Mouse (Mus musculus): ENCODE measurements around the gene Sall4. TPM values are rescaled to one million over a fixed set of nuclear protein-coding genes. Genes with fewer than 3 reads are reported as not detected.

Gene Sall4
- polyA plus RNA-seq (2014; fragmentation: Nextera tagmentation; extraction: Ambion mirVana) = 7.7 and 8.1 TPM in 2 replicates

- peaks cover 23% of the 10 kb centered on the region for H3K4me1 ChIP-seq (ENCODE audit: control insufficient read depth, insufficient read depth, low read length)
- DNase-seq (ENCODE audit: low spot score) = no peak
- peak within 1 kb of the TSS; percentile 97 for H3K4me2 ChIP-seq (ENCODE audit: low read depth)
- 15% methylated on average over 10 of the region's 10 CpGs for WGBS
- no peaks in the 10 kb centered on the region for H3K36me3 ChIP-seq (ENCODE audit: control insufficient read depth, insufficient read depth, low read length)
- no peaks in the 10 kb centered on the region for H3K9me3 ChIP-seq (ENCODE audit: control insufficient read depth, low read length)
- 0 out of 2 replicates have a peak, but pooled peaks cover 7% of the 10 kb centered on the region for H3K27me3 ChIP-seq (ENCODE audit: control insufficient read depth, insufficient read depth, low read length)
- peak within 1 kb of the TSS; percentile 81 for H3K9ac ChIP-seq (ENCODE audit: low read length)
- H3K27ac ChIP-seq (ENCODE audit: low read depth, low read length) = peak within 1 kb of the TSS; percentile 70
- no peak for ATAC-seq (ENCODE audit: insufficient read depth, low FRiP score, low TSS enrichment)
- H3K4me3 ChIP-seq (ENCODE audit: low read depth, low read length) = peak within 1 kb of the TSS; percentile 65
Observed at GRCm38 (mm10) chr2:168767582-168767981, at the start of gene Sall4. Gene Sall4, minus strand, starts transcription at chr2:168767943.

- DNase-seq (ENCODE audit: low spot score) (no peak), ATAC-seq (ENCODE audit: insufficient read depth, low FRiP score, low TSS enrichment) (no peak)
- Histone ChIP-seq H3K9ac (ENCODE audit: low read length) (no peak overlapping the region), H3K4me1 (ENCODE audit: control insufficient read depth, insufficient read depth, low read length) (no peaks in the 10 kb centered on the region; the same call in 1 of the 2 replicates), H3K27ac (ENCODE audit: low read depth, low read length) (no peak overlapping the region), H3K27me3 (ENCODE audit: control insufficient read depth, insufficient read depth, low read length) (peaks cover 2% of the 10 kb centered on the region; the same call in 1 of the 2 replicates), H3K4me3 (ENCODE audit: low read depth, low read length) (no peak overlapping the region), H3K4me2 (ENCODE audit: low read depth) (no peak overlapping the region), H3K9me3 (ENCODE audit: control insufficient read depth, low read length) (no peaks in the 10 kb centered on the region), H3K36me3 (ENCODE audit: control insufficient read depth, insufficient read depth, low read length) (no peaks in the 10 kb centered on the region)
- WGBS = 42% methylated on average over 6 of the region's 6 CpGs
Observed at GRCm38 (mm10) chr2:168813243-168813642, 45.5 kb upstream of the Sall4 start.

- H3K4me3 ChIP-seq (ENCODE audit: low read depth, low read length) = no peak overlapping the region
- no peaks in the 10 kb centered on the region for H3K9me3 ChIP-seq (ENCODE audit: control insufficient read depth, low read length)
- H3K4me2 ChIP-seq (ENCODE audit: low read depth) = peak overlapping the region; percentile 25; the same call in 1 of the 2 replicates
- peak; percentile 38 for DNase-seq (ENCODE audit: low spot score)
- peaks cover 2% of the 10 kb centered on the region; the same call in 1 of the 2 replicates for H3K27me3 ChIP-seq (ENCODE audit: control insufficient read depth, insufficient read depth, low read length)
- WGBS = 1% methylated on average over 14 of the region's 14 CpGs
- ATAC-seq (ENCODE audit: insufficient read depth, low FRiP score, low TSS enrichment) = peak; percentile 60; the same call in 1 of the 2 replicates
- H3K4me1 ChIP-seq (ENCODE audit: control insufficient read depth, insufficient read depth, low read length) = peaks cover 14% of the 10 kb centered on the region
- H3K27ac ChIP-seq (ENCODE audit: low read depth, low read length) = no peak overlapping the region
- 0 out of 2 replicates have a peak overlapping the region, but pooled peaks have one; percentile 18 for H3K9ac ChIP-seq (ENCODE audit: low read length)
- no peaks in the 10 kb centered on the region for H3K36me3 ChIP-seq (ENCODE audit: control insufficient read depth, insufficient read depth, low read length)
Observed at GRCm38 (mm10) chr2:168809895-168810294, 42.2 kb upstream of the Sall4 start.

DNA sequence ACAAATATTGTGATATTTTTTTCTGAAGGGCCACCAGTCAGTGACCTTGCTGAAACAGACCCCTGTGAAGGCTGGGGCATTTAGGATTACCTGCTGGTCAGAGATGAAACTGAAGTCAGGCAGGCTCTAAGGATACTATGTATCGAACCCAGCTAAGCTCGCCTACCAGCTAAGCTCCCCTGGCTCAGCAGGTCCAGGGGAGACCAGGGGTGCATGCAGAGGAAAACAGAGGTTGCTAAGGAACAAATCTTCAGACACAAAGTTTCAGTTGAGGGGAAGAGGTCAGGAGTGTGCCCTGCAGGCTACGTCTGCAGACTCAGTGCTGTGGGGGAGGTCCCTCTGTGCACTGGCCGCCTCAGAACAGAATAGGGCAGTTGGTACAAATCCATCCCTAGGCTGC, 39.9 kb upstream of the Sall4 start:
- Histone ChIP-seq H3K4me1 (ENCODE audit: control insufficient read depth, insufficient read depth, low read length) (peaks cover 18% of the 10 kb centered on the region), H3K4me3 (ENCODE audit: low read depth, low read length) (no peak overlapping the region), H3K9me3 (ENCODE audit: control insufficient read depth, low read length) (no peaks in the 10 kb centered on the region), H3K27me3 (ENCODE audit: control insufficient read depth, insufficient read depth, low read length) (peaks cover 2% of the 10 kb centered on the region; the same call in 1 of the 2 replicates), H3K27ac (ENCODE audit: low read depth, low read length) (no peak overlapping the region), H3K4me2 (ENCODE audit: low read depth) (no peak overlapping the region), H3K36me3 (ENCODE audit: control insufficient read depth, insufficient read depth, low read length) (no peaks in the 10 kb centered on the region), H3K9ac (ENCODE audit: low read length) (no peak overlapping the region)
- no peak for DNase-seq (ENCODE audit: low spot score)
- ATAC-seq (ENCODE audit: insufficient read depth, low FRiP score, low TSS enrichment) = no peak
- 19% methylated on average over 4 of the region's 4 CpGs for WGBS

- ATAC-seq (ENCODE audit: insufficient read depth, low FRiP score, low TSS enrichment) (no peak), DNase-seq (ENCODE audit: low spot score) (no peak)
- Histone ChIP-seq H3K27me3 (ENCODE audit: control insufficient read depth, insufficient read depth, low read length) (no peaks in the 10 kb centered on the region), H3K27ac (ENCODE audit: low read depth, low read length) (0 out of 2 replicates have a peak overlapping the region, but pooled peaks have one; percentile 17), H3K9me3 (ENCODE audit: control insufficient read depth, low read length) (no peaks in the 10 kb centered on the region), H3K9ac (ENCODE audit: low read length) (no peak overlapping the region), H3K4me3 (ENCODE audit: low read depth, low read length) (no peak overlapping the region), H3K4me2 (ENCODE audit: low read depth) (no peak overlapping the region), H3K36me3 (ENCODE audit: control insufficient read depth, insufficient read depth, low read length) (no peaks in the 10 kb centered on the region), H3K4me1 (ENCODE audit: control insufficient read depth, insufficient read depth, low read length) (peaks cover 18% of the 10 kb centered on the region)
- WGBS = 16% methylated on average over 4 of the region's 4 CpGs
Observed at GRCm38 (mm10) chr2:168803849-168804248, 36.1 kb upstream of the Sall4 start.

DNA sequence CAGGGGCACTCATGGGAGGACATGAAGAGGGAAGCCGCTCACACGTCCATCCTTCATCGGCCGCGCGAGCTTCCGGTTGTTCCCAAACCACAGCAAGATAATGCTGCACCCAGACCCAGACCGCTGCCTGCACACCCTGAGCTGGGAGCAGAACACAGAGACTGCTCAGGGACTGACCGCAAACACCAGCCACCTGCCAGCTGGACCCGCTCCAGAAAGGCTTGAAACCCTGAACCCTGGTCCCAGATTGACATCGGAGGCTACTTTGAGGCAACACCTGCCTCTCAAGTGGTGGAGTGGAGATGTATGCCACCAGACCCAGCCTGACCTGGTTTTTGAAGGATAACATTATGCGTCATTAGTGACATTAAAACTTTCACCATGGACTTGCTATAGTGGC, 31.6 kb upstream of the Sall4 start:
- Histone ChIP-seq H3K4me3 (ENCODE audit: low read depth, low read length) (no peak overlapping the region), H3K4me1 (ENCODE audit: control insufficient read depth, insufficient read depth, low read length) (peaks cover 5% of the 10 kb centered on the region; the same call in 1 of the 2 replicates), H3K9ac (ENCODE audit: low read length) (no peak overlapping the region), H3K4me2 (ENCODE audit: low read depth) (no peak overlapping the region), H3K27ac (ENCODE audit: low read depth, low read length) (no peak overlapping the region), H3K9me3 (ENCODE audit: control insufficient read depth, low read length) (no peaks in the 10 kb centered on the region), H3K27me3 (ENCODE audit: control insufficient read depth, insufficient read depth, low read length) (no peaks in the 10 kb centered on the region), H3K36me3 (ENCODE audit: control insufficient read depth, insufficient read depth, low read length) (no peaks in the 10 kb centered on the region)
- WGBS = 87% methylated on average over 12 of the region's 12 CpGs
- ATAC-seq (ENCODE audit: insufficient read depth, low FRiP score, low TSS enrichment) (no peak), DNase-seq (ENCODE audit: low spot score) (no peak)

GRCm38 (mm10) chr2:168798921-168799320, 31.2 kb upstream of the Sall4 start:
- no peaks in the 10 kb centered on the region for H3K27me3 ChIP-seq (ENCODE audit: control insufficient read depth, insufficient read depth, low read length)
- 89% methylated on average over 7 of the region's 7 CpGs for WGBS

GRCm38 (mm10) chr2:168791115-168791802, 23.5 kb upstream of the Sall4 start:
- ATAC-seq (ENCODE audit: insufficient read depth, low FRiP score, low TSS enrichment) (peak; percentile 71), DNase-seq (ENCODE audit: low spot score) (peak; percentile 64)
- H3K9ac ChIP-seq (ENCODE audit: low read length) = no peak overlapping the region
- H3K27me3 ChIP-seq (ENCODE audit: control insufficient read depth, insufficient read depth, low read length) = no peaks in the 10 kb centered on the region
- 49% methylated on average over 4 of the region's 4 CpGs for WGBS
- H3K36me3 ChIP-seq (ENCODE audit: control insufficient read depth, insufficient read depth, low read length) = no peaks in the 10 kb centered on the region
- H3K4me3 ChIP-seq (ENCODE audit: low read depth, low read length) = no peak overlapping the region
- H3K4me1 ChIP-seq (ENCODE audit: control insufficient read depth, insufficient read depth, low read length) = 0 out of 2 replicates have a peak, but pooled peaks cover 2% of the 10 kb centered on the region
- H3K4me2 ChIP-seq (ENCODE audit: low read depth) = no peak overlapping the region
- H3K9me3 ChIP-seq (ENCODE audit: control insufficient read depth, low read length) = no peaks in the 10 kb centered on the region
- H3K27ac ChIP-seq (ENCODE audit: low read depth, low read length) = 0 out of 2 replicates have a peak overlapping the region, but pooled peaks have one; percentile 49

More at GRCm38 (mm10) chr2:168798921-168799320, 31.2 kb upstream of the Sall4 start:
- Histone ChIP-seq H3K9ac (ENCODE audit: low read length) (no peak overlapping the region), H3K4me1 (ENCODE audit: control insufficient read depth, insufficient read depth, low read length) (peaks cover 3% of the 10 kb centered on the region; the same call in 1 of the 2 replicates), H3K9me3 (ENCODE audit: control insufficient read depth, low read length) (no peaks in the 10 kb centered on the region), H3K4me2 (ENCODE audit: low read depth) (no peak overlapping the region), H3K27ac (ENCODE audit: low read depth, low read length) (no peak overlapping the region), H3K36me3 (ENCODE audit: control insufficient read depth, insufficient read depth, low read length) (no peaks in the 10 kb centered on the region), H3K4me3 (ENCODE audit: low read depth, low read length) (no peak overlapping the region)
- no peak for ATAC-seq (ENCODE audit: insufficient read depth, low FRiP score, low TSS enrichment)
- no peak for DNase-seq (ENCODE audit: low spot score)

- 90% methylated on average over 9 of the region's 9 CpGs for WGBS
- no peaks in the 10 kb centered on the region for H3K27me3 ChIP-seq (ENCODE audit: control insufficient read depth, insufficient read depth, low read length)
- DNase-seq (ENCODE audit: low spot score) = no peak
- H3K4me3 ChIP-seq (ENCODE audit: low read depth, low read length) = no peak overlapping the region
- no peak overlapping the region for H3K9ac ChIP-seq (ENCODE audit: low read length)
- H3K4me2 ChIP-seq (ENCODE audit: low read depth) = no peak overlapping the region
- H3K4me1 ChIP-seq (ENCODE audit: control insufficient read depth, insufficient read depth, low read length) = 0 out of 2 replicates have a peak, but pooled peaks cover under 1% of the 10 kb centered on the region
- ATAC-seq (ENCODE audit: insufficient read depth, low FRiP score, low TSS enrichment) = no peak
- H3K36me3 ChIP-seq (ENCODE audit: control insufficient read depth, insufficient read depth, low read length) = no peaks in the 10 kb centered on the region
- no peak overlapping the region for H3K27ac ChIP-seq (ENCODE audit: low read depth, low read length)
- H3K9me3 ChIP-seq (ENCODE audit: control insufficient read depth, low read length) = no peaks in the 10 kb centered on the region
Observed at GRCm38 (mm10) chr2:168786174-168786573, 18.4 kb upstream of the Sall4 start.
